Mouse (Mus musculus): ENCODE results near the gene Brd7. TPM values are rescaled to one million over a fixed set of nuclear protein-coding genes. Genes with fewer than 3 reads are reported as not detected.

Gene Brd7
- polyA plus RNA-seq, 1 experiment: 25.6 TPM

- 88% methylated on average over 3 of the region's 3 CpGs for WGBS
- Histone ChIP-seq H3K27me3 (replicated peaks; ENCODE audit: control insufficient read depth, insufficient read depth, low read length) (no peaks in the 10 kb centered on the region), H3K4me3 (ENCODE audit: insufficient read depth, low read depth, low read length) (no peak overlapping the region), H3K27ac (ENCODE audit: insufficient read depth, low read depth, low read length) (no peak overlapping the region), H3K36me3 (ENCODE audit: control insufficient read depth, insufficient read depth, low read length) (no peaks in the 10 kb centered on the region), H3K4me1 (ENCODE audit: control insufficient read depth, insufficient read depth, low read length) (no peaks in the 10 kb centered on the region)
- no peak for DNase-seq
- TF ChIP-seq CTCF (conservative IDR thresholded peaks at IDR 0.05; ENCODE audit: insufficient read depth, insufficient read length, low read depth, low read length): no peak
- TF ChIP-seq POLR2A (IDR thresholded peaks at IDR 0.05; ENCODE audit: low read depth, low read length): no peak
Observed at GRCm38 (mm10) chr8:88292926-88293325, 69.1 kb downstream of the Brd7 start.

DNA sequence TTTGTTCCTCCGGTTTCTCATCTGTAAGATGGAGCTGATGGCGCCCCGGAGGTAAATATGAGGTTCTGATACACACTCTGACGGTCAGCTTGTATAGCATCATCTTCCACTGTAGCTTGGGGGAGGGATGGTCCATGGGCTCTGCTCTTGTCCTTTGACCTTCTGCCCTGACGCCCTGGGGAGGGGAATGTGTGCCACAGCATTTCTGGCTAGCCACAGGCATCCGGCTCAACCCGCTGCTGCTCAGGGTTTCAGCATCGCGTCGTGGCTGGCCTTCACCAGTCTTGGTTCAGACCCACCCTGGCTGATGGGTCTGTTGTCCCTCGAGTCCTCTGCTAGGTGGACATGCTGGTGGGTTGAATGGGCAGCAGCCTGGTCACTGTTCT is 70.7 kb downstream of the Brd7 start:
- DNase-seq: no peak
- WGBS: 82% methylated on average over 11 of the region's 11 CpGs
- no peaks in the 10 kb centered on the region for H3K36me3 ChIP-seq (ENCODE audit: control insufficient read depth, insufficient read depth, low read length)
- no peak overlapping the region for H3K27ac ChIP-seq (ENCODE audit: insufficient read depth, low read depth, low read length)
- H3K4me3 ChIP-seq (ENCODE audit: insufficient read depth, low read depth, low read length): no peak overlapping the region
- TF ChIP-seq CTCF (conservative IDR thresholded peaks at IDR 0.05; ENCODE audit: insufficient read depth, insufficient read length, low read depth, low read length) (no peak), POLR2A (IDR thresholded peaks at IDR 0.05; ENCODE audit: low read depth, low read length) (no peak)
- no peaks in the 10 kb centered on the region for H3K27me3 ChIP-seq (replicated peaks; ENCODE audit: control insufficient read depth, insufficient read depth, low read length)
- H3K4me1 ChIP-seq (ENCODE audit: control insufficient read depth, insufficient read depth, low read length): no peaks in the 10 kb centered on the region

- H3K4me3 ChIP-seq (ENCODE audit: insufficient read depth, low read depth, low read length): no peak overlapping the region
- WGBS: 78% methylated on average over 13 of the region's 13 CpGs
- no peaks in the 10 kb centered on the region for H3K4me1 ChIP-seq (ENCODE audit: control insufficient read depth, insufficient read depth, low read length)
- no peaks in the 10 kb centered on the region for H3K36me3 ChIP-seq (ENCODE audit: control insufficient read depth, insufficient read depth, low read length)
- no peaks in the 10 kb centered on the region for H3K27me3 ChIP-seq (replicated peaks; ENCODE audit: control insufficient read depth, insufficient read depth, low read length)
- TF ChIP-seq CTCF (conservative IDR thresholded peaks at IDR 0.05; ENCODE audit: insufficient read depth, insufficient read length, low read depth, low read length) (no peak), POLR2A (IDR thresholded peaks at IDR 0.05; ENCODE audit: low read depth, low read length) (no peak)
- no peak for DNase-seq
- no peak overlapping the region for H3K27ac ChIP-seq (ENCODE audit: insufficient read depth, low read depth, low read length)
Observed at GRCm38 (mm10) chr8:88290326-88291304, 71.4 kb downstream of the Brd7 start.

DNA sequence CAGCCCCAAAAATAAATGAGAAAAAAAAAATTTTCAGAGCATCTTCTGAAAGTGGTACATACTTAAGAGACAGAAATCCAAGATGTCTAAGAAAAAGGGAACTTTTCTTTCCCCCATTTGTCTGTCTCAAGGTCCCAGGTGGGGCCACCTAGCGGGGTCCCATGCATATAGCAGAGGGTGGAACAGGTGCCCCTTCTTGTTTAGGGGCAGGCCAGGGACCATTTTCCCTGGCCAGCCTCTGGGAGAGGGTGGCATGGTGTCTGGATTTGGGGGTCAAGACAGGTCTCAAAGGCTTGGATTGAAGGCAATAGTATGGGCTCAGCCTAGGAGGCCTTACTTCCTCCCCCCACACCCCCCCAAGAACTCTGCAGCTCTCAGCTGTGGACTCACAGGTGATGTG is 72.1 kb downstream of the Brd7 start:
- no peak overlapping the region for H3K27ac ChIP-seq (ENCODE audit: insufficient read depth, low read depth, low read length)
- DNase-seq: no peak
- no peak overlapping the region for H3K4me3 ChIP-seq (ENCODE audit: insufficient read depth, low read depth, low read length)
- TF ChIP-seq CTCF (conservative IDR thresholded peaks at IDR 0.05; ENCODE audit: insufficient read depth, insufficient read length, low read depth, low read length): no peak
- TF ChIP-seq POLR2A (IDR thresholded peaks at IDR 0.05; ENCODE audit: low read depth, low read length): no peak
- H3K36me3 ChIP-seq (ENCODE audit: control insufficient read depth, insufficient read depth, low read length): no peaks in the 10 kb centered on the region
- H3K4me1 ChIP-seq (ENCODE audit: control insufficient read depth, insufficient read depth, low read length): no peaks in the 10 kb centered on the region
- H3K27me3 ChIP-seq (replicated peaks; ENCODE audit: control insufficient read depth, insufficient read depth, low read length): no peaks in the 10 kb centered on the region
- 91% methylated on average over 1 of the region's 1 CpGs for WGBS

DNA sequence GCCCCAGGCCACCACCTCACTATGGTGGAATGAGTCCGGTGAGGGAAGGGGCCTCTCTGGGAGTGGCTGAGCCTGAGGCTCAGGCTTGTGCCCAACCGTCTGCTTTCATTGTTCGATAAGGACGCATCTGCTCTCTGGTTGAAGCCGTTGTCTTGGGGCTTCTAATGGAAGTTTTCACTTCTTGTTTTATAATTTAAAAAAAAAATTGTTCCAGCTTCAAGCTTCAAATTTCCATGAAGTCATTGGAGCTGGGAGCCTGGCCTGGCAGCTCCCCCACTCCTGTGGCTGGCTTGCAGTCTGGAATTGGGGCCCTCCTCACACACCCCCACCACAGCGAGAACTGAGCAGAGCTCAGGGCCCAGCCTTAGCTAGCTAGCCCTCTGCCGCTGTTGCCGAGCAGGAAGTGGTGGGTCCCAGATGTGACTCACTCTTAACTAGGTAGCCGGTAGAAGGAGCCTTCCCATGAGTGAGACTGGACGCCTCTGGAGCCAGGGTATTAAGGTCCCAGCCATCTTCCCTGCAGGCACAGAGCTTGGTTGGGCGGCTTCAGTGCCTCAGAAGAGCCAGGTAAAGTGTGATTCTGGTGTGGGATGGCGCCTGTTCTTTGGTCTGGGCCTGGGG is 73.3 kb downstream of the Brd7 start:
- DNase-seq: no peak
- no peaks in the 10 kb centered on the region for H3K4me1 ChIP-seq (ENCODE audit: control insufficient read depth, insufficient read depth, low read length)
- TF ChIP-seq POLR2A (IDR thresholded peaks at IDR 0.05; ENCODE audit: low read depth, low read length) (no peak), CTCF (conservative IDR thresholded peaks at IDR 0.05; ENCODE audit: insufficient read depth, insufficient read length, low read depth, low read length) (no peak)
- H3K27me3 ChIP-seq (replicated peaks; ENCODE audit: control insufficient read depth, insufficient read depth, low read length): no peaks in the 10 kb centered on the region
- H3K36me3 ChIP-seq (ENCODE audit: control insufficient read depth, insufficient read depth, low read length): no peaks in the 10 kb centered on the region
- no peak overlapping the region for H3K27ac ChIP-seq (ENCODE audit: insufficient read depth, low read depth, low read length)
- 80% methylated on average over 12 of the region's 12 CpGs for WGBS
- H3K4me3 ChIP-seq (ENCODE audit: insufficient read depth, low read depth, low read length): no peak overlapping the region

GRCm38 (mm10) chr8:88286421-88286960 is 75.5 kb downstream of the Brd7 start:
- Histone ChIP-seq H3K4me1 (ENCODE audit: control insufficient read depth, insufficient read depth, low read length) (no peaks in the 10 kb centered on the region), H3K4me3 (ENCODE audit: insufficient read depth, low read depth, low read length) (no peak overlapping the region), H3K36me3 (ENCODE audit: control insufficient read depth, insufficient read depth, low read length) (no peaks in the 10 kb centered on the region), H3K27me3 (replicated peaks; ENCODE audit: control insufficient read depth, insufficient read depth, low read length) (no peaks in the 10 kb centered on the region), H3K27ac (ENCODE audit: insufficient read depth, low read depth, low read length) (no peak overlapping the region)
- 82% methylated on average over 14 of the region's 14 CpGs for WGBS
- no peak for DNase-seq
- no peak for TF ChIP-seq CTCF (conservative IDR thresholded peaks at IDR 0.05; ENCODE audit: insufficient read depth, insufficient read length, low read depth, low read length)
- TF ChIP-seq POLR2A (IDR thresholded peaks at IDR 0.05; ENCODE audit: low read depth, low read length): no peak

Measured in kidney, adult 2 months (tissue).